ENCODE assay signal across 24 mouse cellular contexts in the genomic region with DNA sequence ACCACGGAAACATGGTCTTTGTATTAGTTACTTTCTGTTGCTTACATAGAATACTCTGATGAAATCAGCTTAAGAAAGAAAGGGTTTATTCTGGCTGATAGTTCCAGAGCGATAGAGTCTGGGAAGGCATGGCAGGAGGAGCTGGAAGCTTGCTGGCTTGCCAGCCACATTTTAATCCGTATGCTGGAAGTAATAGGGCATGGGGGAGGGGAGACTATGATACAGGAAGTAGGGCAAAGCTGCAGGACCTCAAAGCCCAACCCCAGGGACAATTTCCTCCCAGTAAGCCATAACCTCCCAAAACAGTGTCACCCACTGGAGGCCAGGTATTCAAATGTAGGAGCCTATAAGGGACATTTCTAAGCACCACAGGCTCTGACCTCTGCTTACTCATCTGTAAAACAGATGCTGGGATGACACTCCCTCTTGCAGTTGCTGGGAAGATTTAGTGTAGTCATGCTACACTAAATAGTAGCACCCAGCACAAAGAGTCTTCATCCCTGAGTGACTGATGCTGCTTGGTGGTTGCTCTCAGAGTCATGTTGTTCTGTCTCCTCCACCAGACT.
A peak's percentile ranks its signal among the peaks of the same experiment; 100 is the strongest.
DNase-seq lines count a peak whose midpoint lies in the region; ATAC-seq lines count a peak whose summit lies in the region.
"Had no signal": no experiment of that assay in that cellular context is flagged by ENCODE, and none has a peak within 500 bp of the region (broad histone marks: within the 10 kb centered on the region; RNA-seq: fewer than 3 reads in every experiment).

No protein-coding gene starts in this region.

- no peak overlapping the region for H3K4me2 ChIP-seq in midbrain, embryonic 16.5 days (ENCODE audit: low read length)
- H3K4me2 ChIP-seq: embryonic facial prominence, embryonic 15.5 days; forebrain, embryonic 12.5 days; heart, embryonic 12.5 days; hindbrain, embryonic 15.5 days had no signal

- no peaks in the 10 kb centered on the region for H3K4me1 ChIP-seq in midbrain, embryonic 16.5 days (ENCODE audit: control insufficient read depth, insufficient read depth, low read length)
- H3K4me1 ChIP-seq: embryonic facial prominence, embryonic 15.5 days; forebrain, embryonic 12.5 days; heart, embryonic 12.5 days; hindbrain, embryonic 15.5 days had no signal

- WGBS in midbrain, embryonic 16.5 days: 54% methylated on average over 3 of the region's 3 CpGs

- no peaks in the 10 kb centered on the region for H3K36me3 ChIP-seq in midbrain, embryonic 16.5 days (ENCODE audit: control insufficient read depth, insufficient read depth, low read length)
- H3K36me3 ChIP-seq: embryonic facial prominence, embryonic 15.5 days; forebrain, embryonic 12.5 days; heart, embryonic 12.5 days; hindbrain, embryonic 15.5 days had no signal

- ATAC-seq in megakaryocyte, adult 5-6 weeks (ENCODE audit: poor library complexity, severe bottlenecking): 0 out of 2 replicates have a peak, but pooled peaks have one; percentile 38
- no peak for ATAC-seq in midbrain, embryonic 16.5 days
- ATAC-seq: activated CD4-positive, CD25-positive, alpha-beta regulatory T cell, adult 4 months; forebrain, embryonic 16.5 days; Patski had no signal

- H3K27me3 ChIP-seq in midbrain, embryonic 16.5 days (ENCODE audit: control insufficient read depth, insufficient read depth, low read depth, low read length): no peaks in the 10 kb centered on the region
- H3K27me3 ChIP-seq: embryonic facial prominence, embryonic 15.5 days; forebrain, embryonic 12.5 days; heart, embryonic 12.5 days; hindbrain, embryonic 15.5 days; Patski had no signal

- H3K9ac ChIP-seq in midbrain, embryonic 16.5 days (ENCODE audit: low read depth, low read length): no peak overlapping the region
- H3K9ac ChIP-seq: embryonic facial prominence, embryonic 15.5 days; forebrain, embryonic 12.5 days; heart, embryonic 12.5 days; hindbrain, embryonic 15.5 days had no signal

- no peaks in the 10 kb centered on the region for H3K9me3 ChIP-seq in midbrain, embryonic 16.5 days (replicated peaks; ENCODE audit: control insufficient read depth, low read length, poor library complexity, severe bottlenecking)
- H3K9me3 ChIP-seq: embryonic facial prominence, embryonic 15.5 days; forebrain, embryonic 12.5 days; heart, embryonic 12.5 days; hindbrain, embryonic 15.5 days had no signal

- DNase-seq in heart, adult 11 months: peak; percentile 74
- DNase-seq in heart, postnatal 10 days: no peak
- DNase-seq in adipocyte (ENCODE audit: low spot score): peak; percentile 33
- DNase-seq in retina, postnatal 1 day: peak; percentile 49
- no peak for DNase-seq in kidney, postnatal 14 days
- DNase-seq: adrenal gland, adult 8-10 months; adrenal gland, postnatal 36 days; cerebellum, adult 11 months; cerebellum, adult 8-10 months; cerebellum, postnatal 14 days; embryo, embryonic 11 days; gastrocnemius, postnatal 10 days; heart, postnatal 36 days had no signal

- H3K4me3 ChIP-seq in midbrain, embryonic 16.5 days (ENCODE audit: low read depth, low read length): no peak overlapping the region
- H3K4me3 ChIP-seq: embryonic facial prominence, embryonic 15.5 days; erythroblast, embryonic 14.5 days; forebrain, embryonic 12.5 days; heart, adult 2 months; heart, embryonic 12.5 days; hindbrain, embryonic 15.5 days had no signal

- intact Hi-C loops in heart, postnatal 10 days (cut with DNase I): no loop called here

- no peak overlapping the region for H3K27ac ChIP-seq in midbrain, embryonic 16.5 days (ENCODE audit: low read length)
- H3K27ac ChIP-seq: embryonic facial prominence, embryonic 15.5 days; forebrain, embryonic 12.5 days; heart, adult 2 months; hindbrain, embryonic 15.5 days had no signal

Comparison
In these comparisons a context has a peak if more than half of its experiments do, and no peak if none do; other contexts are left out.
1. DNase-seq: peak in heart, adult 11 months (single experiment), adipocyte (single experiment) and retina, postnatal 1 day (single experiment); none in heart, postnatal 10 days (0 of 2) and kidney, postnatal 14 days (single experiment).